Mouse (Mus musculus) olfactory bulb, adult 2 months (tissue): ENCODE data around the gene B3gnt2.

Source experiments
- CTCF ChIP-seq: fragments of 200-500 bp; IDR thresholded peaks from 2 replicates; pipeline ENCODE4 v1.5.1; 2012; ENCODE audit warnings: low read depth, mild to moderate bottlenecking, low read length, moderate library complexity; ENCODE audit not compliant: insufficient read depth
- POLR2A ChIP-seq: fragments of 200-500 bp; IDR thresholded peaks from 2 replicates; pipeline ENCODE4 v1.6.1; 2012; ENCODE audit warnings: mild to moderate bottlenecking, low read depth, low read length, moderate library complexity; ENCODE audit not compliant: insufficient read depth

- TF ChIP-seq CTCF, result no peak
- no peak for TF ChIP-seq POLR2A
Observed at GRCm38 (mm10) chr11:22831916-22832315, 28.8 kb downstream of the B3gnt2 start.
